Mouse (Mus musculus): ENCODE measurements around the gene Slc16a11. TPM values are rescaled to one million over a fixed set of nuclear protein-coding genes. Genes with fewer than 3 reads are reported as not detected.
"Not testable (repeated sequence)": the region's sequence is repeated elsewhere in the genome, so short reads cannot be mapped to it uniquely, and the experiment has no call there.

Slc16a11 gene
- total RNA-seq (2021), result 10 to 100 TPM; 33.9 to 37.1 TPM

DNA sequence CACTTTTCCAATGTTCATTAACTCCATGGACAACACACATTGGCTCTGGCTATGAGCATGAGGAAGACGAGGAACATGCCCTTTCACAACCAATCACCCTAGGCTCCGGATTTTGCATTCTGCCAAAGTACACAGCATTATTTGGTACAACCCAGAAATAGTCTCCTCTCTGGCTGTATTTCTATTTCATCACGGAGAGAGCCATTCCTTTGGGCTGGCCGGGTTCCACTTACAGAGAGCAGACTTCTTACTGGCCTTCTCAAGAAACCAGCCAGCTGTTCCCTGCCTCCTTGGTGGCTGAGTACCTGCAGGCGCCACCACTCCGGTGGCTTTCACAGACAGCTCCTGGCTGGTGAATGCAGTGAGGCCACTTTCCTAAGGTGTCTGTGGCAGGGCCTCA lies at the start of gene Slc16a11:
TSS of gene Slc16a11 (plus strand) at position 330 of the 400 bp plus-strand sequence.
- intact Hi-C loops (cut with DNase I), result loop anchor here (2.0 to 10.0 kb wide), 3 partner anchors 138 to 278 kb away; partner anchors contain the start of genes Asgr1 and Ybx2
- DNase-seq (ENCODE audit: extremely low spot score in 1 of 2, low spot score in 2 of 2), result no peak

DNA sequence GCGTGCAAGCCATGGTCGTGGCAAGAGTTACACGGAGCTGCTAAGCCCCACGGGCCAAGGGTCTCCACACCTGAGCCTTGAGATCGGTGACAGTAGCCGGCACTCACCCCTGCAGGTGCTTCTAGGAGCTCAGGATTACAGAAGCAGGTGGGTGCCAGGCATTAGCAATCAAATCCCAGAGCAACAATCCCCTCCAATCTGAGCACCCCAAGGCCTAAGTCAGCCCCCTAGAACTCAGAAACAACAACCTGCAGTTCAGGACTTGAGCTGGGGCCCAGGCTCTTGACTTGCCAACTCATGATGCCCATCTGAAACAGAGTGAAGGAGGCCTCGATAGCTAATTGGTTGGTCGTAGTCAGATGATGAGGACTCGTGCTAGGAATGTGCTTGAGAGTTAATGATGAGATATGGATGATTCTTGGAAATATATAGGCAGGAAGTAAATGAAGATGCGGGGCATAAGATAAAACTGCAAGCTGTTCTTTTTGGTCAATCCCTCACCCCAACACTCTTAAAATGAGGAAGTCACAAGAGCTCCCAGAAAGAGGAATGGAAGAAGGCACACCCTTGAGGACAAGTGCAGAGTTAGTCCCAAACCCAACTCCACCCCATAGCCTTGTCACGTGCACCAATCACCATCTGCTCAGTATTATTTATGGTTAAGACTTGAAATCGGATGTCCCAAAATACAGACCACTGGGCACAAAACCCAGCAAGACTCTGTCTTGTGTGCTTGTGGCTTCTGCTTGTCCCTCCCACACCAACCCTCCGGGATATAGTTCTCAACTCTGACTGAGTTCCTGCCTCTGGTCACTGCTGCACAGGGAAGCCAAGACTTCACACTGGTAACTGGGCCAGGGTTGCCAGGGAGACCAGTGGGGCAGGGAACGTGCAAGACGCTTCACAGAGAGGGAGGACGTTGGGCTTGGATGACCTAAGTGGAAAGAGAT lies 46.3 kb upstream of the Slc16a11 start:
- intact Hi-C loops (cut with DNase I), result no loop called here
- DNase-seq (ENCODE audit: extremely low spot score in 1 of 2, low spot score in 2 of 2), result no peak

DNA sequence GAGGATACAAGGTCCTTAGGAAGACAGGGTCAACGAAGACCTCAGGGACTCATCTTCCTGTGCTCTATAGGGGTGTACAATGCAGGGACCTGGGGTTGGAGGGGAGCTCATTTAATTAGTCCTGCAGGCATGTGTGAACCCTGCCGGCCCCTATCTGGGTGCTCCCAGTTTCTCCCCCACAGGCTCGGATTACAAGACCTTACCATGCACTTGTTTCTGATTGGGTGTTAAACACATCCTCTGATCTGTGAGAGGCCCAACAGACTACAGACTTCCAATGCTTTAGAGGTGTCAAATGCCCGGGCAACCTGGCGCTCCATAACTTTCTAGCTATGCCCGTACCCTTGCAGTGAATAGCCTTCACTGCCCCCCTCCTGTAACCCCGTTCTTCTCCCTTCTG lies 44.4 kb upstream of the Slc16a11 start:
- no peak for DNase-seq (ENCODE audit: extremely low spot score in 1 of 2, low spot score in 2 of 2)
- intact Hi-C loops (cut with DNase I), result no loop called here

DNA sequence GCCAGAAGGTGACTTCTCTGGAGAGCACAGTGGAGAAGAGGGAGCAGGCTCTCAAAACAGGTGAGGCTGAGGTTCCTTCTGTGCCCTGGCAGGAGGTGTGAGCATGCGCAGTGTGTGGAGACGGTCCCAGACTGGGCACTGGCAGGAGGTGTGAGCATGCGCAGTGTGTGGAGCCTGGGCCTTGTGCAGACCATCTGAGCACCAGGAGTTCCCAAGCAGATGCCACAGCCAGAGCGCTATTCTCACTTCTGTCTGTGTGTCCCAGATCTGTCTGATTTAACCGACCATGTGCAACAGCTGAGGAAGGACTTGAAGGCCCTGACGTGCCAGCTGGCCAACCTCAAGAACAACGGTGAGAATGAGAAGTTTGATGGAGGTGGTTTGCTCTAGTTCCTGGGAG lies 43.1 kb upstream of the Slc16a11 start:
- intact Hi-C loops (cut with DNase I); DNase-seq (ENCODE audit: extremely low spot score in 1 of 2, low spot score in 2 of 2): not testable (repeated sequence)

DNA sequence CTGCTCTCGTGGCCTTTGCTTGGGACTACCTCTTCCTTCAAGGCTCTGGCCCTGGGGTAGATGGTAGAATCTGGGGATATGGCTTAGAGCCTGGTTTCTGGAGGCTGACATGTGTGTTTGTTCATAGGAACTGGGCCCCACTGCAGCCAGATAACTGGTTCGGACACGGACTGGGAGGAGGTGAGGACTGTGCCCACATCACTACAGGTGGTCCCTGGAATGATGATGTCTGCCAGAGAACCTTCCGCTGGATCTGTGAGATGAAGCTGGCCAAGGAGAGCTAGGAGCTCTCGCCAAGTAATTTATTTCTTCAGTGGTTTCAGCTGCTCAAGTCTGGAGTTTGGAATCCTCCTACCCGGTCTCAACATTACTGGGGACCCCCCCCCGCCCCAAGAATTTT lies 42.3 kb upstream of the Slc16a11 start:
- no peak for DNase-seq (ENCODE audit: extremely low spot score in 1 of 2, low spot score in 2 of 2)
- intact Hi-C loops (cut with DNase I), result no loop called here

DNA sequence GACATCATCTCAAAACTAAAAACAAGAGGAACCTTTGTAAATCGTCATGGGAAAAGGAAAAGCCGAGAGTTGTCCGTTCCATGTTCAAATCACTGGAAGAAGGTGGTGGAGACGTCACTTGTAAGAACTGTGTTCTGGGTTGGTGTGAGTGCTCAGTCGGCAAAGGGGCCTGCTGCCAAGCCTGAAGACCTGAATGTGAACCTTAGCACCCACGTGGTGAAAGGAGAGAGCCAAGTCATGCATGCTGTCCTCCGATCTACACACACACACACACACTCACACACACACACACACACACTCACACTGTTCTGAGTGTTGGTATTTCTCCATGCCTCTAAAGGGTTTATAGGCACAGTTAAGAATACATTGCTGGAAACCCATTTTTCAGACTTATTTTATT lies 41.4 kb upstream of the Slc16a11 start:
- DNase-seq (ENCODE audit: extremely low spot score in 1 of 2, low spot score in 2 of 2), result no peak
- intact Hi-C loops (cut with DNase I), result no loop called here

DNA sequence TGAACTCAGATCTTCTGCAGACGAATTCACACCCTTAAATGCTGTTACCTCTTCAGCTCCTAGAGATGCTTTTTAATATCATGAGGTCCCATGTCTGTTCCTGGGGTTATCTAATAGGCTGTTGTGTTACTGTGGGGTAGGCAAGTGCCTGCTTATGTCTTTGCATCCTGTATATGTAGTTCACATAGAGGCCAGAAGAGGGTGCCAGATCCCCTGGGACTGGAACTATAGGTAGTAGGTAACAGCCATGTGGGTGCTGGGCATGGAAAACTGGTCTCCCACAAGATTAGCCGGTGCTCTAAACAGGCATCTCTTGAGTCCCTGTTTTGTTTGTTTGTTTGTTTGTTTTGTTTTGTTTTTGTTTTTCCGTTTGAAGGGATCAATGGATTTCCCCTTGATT lies 40.7 kb upstream of the Slc16a11 start:
- intact Hi-C loops (cut with DNase I), result no loop called here
- DNase-seq (ENCODE audit: extremely low spot score in 1 of 2, low spot score in 2 of 2), result no peak

DNA sequence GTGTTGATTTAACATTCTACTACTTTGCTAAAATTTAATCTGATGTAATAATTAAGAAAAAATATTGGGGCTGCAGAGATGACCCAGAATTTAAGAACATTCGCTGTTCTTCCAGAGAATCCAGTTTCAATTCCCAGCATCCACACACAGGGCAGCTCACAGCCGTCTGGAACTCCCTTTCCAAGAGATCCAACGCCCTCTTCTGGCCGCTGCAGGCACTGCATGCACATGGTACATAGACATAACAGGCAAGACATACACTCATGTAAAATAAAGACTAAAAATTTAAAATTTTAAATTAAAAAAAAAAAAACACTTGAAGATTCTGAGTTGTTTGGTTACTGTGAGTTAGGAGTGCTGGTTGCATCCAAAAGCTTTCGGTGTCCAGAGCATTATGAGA lies 40.3 kb upstream of the Slc16a11 start:
- no peak for DNase-seq (ENCODE audit: extremely low spot score in 1 of 2, low spot score in 2 of 2)
- intact Hi-C loops (cut with DNase I), result no loop called here

DNA sequence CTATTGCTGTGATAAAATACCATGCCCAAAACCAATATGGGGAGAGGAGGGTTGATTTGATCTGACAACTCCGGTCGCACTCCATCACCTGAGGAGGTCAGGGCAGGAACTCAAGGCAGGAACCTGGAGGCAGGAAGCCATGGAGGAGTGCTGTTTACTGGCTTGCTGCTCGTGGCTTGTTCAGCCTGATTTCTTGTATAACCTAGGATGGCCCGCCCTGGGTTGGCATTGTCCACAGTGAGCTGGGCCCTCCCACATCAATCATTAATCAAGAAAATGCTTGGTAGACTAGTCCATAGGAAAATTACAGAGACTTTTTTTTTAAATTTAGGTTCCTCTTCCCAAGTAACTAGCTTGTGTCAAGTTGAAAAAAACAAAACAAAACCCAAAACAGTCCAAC lies 38.1 kb upstream of the Slc16a11 start:
- intact Hi-C loops (cut with DNase I), result no loop called here
- no peak for DNase-seq (ENCODE audit: extremely low spot score in 1 of 2, low spot score in 2 of 2)

DNA sequence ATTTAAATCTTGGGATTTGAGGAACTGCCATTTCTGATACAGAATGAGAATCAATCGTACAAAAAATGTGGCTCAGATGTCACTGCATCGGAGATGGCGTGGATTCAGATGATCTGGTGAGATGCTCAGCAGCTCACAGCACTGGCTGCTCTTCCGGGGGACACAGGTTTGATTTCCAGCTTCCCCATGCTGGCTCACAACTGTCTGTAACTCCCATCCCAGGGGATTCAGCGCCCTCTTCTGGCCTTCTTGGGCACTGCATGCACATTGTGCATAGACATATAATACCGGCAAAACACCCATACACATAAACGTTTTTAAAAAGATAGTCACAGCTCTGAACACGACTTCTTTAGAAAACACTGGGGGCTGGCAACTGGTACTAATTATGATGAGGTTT lies 34.9 kb upstream of the Slc16a11 start:
- DNase-seq (ENCODE audit: extremely low spot score in 1 of 2, low spot score in 2 of 2), result no peak
- intact Hi-C loops (cut with DNase I), result loop anchor here (2.0 kb wide), 1 partner anchor 103 kb away; no protein-coding TSS in a partner anchor

DNA sequence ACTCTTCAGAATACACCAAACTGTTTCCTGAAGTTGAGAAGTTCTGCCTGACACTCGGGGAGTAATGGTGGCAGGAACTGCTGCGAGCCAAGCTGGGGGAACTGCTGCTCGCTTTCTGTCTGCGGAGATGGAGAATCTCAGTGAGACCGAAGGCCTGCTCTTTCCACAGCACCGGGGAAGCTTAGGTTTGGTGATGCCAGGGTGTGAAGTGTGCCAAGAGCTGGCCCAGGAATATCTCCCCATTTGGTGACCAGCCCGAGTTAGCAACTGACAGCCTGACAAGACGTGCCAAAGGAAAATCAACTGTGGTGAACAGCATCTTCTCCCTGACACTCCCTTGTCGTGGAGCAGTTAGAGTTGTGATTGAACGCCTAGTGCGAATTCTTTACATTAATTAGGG lies 34.2 kb upstream of the Slc16a11 start:
- intact Hi-C loops (cut with DNase I), result loop anchor here (2.0 kb wide), 1 partner anchor 104 kb away; no protein-coding TSS in a partner anchor
- DNase-seq (ENCODE audit: extremely low spot score in 1 of 2, low spot score in 2 of 2), result no peak

DNA sequence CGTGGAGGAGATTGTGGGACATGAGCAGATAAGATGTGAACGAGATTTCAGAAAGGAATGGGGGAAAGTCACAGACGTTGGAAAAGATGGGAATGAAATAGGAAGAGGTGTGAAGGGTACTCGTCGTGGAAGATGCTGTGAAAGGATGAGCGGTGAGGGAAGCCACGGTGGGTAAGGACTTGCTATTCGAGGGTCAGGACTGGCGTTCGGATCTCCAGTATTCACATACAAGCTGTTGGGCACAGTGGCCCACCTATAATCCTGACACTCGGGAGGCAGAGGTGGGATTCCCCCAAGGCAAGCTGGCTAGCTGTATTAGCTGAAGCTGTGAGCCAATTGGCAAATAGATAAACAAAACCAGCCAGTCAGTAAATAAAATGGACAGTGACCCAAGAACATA lies 33.8 kb upstream of the Slc16a11 start:
- DNase-seq (ENCODE audit: extremely low spot score in 1 of 2, low spot score in 2 of 2), result no peak
- intact Hi-C loops (cut with DNase I), result loop anchor here (2.0 kb wide), 1 partner anchor 104 kb away; no protein-coding TSS in a partner anchor

DNA sequence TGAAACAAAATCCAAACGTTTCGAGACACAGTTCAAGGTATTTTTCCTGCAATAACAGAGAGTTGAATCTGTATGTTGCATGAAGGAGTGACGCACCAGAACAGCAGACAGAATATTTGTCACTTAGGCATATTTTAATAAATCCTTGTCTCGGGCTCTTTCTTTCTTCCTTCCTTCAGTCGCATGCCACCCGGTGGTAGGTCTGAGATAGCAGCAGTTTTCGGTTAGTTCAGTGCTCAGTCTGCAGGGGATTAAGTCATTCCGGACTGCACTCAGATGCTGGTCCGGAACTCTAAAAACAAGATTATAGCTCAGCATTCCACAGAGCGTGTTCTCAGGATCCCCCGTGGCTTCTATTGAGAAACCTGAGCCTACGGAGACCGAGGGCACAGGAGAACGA lies 33.2 kb upstream of the Slc16a11 start:
- DNase-seq (ENCODE audit: extremely low spot score in 1 of 2, low spot score in 2 of 2), result peak in 1 of 2 experiments; percentile 40
- intact Hi-C loops (cut with DNase I), result loop anchor here (2.0 kb wide), 1 partner anchor 105 kb away; no protein-coding TSS in a partner anchor

DNA sequence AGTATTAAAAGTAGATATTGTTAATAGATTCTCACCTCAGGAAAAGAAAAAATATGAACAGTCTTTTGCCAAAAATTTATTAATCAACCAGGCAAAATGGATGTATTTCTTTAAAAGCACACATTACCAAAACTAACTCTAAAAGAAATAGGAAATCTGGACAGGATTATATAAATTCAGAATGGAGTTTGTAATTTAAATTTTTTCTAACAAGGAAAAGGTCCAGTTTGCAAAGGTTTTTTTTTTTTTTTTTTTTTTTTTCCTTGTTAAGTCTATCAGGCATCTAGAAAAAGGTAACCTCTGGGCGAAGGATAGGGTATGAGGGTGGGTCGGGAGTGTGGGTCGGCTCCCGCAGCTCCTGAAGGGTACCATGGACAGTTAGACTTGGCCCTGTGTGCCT lies 32.1 kb upstream of the Slc16a11 start:
- no peak for DNase-seq (ENCODE audit: extremely low spot score in 1 of 2, low spot score in 2 of 2)
- intact Hi-C loops (cut with DNase I), result no loop called here

DNA sequence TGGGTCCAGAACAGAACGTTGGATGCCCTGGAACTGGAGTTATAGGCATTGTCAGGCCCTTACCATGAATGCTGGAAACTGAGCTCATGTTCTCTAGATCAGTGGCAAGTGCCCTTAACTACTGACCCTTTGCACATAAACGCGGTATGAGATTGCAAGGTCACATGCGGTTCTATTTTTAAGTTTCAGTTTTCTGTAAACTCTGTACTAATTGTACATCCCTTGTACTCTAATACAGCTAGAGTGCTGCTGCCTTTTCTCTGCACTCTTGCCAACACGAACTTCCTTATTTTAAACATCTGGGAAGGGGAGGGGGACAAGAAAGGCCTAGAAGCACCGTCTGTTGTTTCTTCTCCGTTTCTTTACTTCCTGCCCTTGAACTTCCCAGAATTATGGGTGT lies 27.4 kb upstream of the Slc16a11 start:
- intact Hi-C loops (cut with DNase I), result no loop called here
- DNase-seq (ENCODE audit: extremely low spot score in 1 of 2, low spot score in 2 of 2), result no peak

DNA sequence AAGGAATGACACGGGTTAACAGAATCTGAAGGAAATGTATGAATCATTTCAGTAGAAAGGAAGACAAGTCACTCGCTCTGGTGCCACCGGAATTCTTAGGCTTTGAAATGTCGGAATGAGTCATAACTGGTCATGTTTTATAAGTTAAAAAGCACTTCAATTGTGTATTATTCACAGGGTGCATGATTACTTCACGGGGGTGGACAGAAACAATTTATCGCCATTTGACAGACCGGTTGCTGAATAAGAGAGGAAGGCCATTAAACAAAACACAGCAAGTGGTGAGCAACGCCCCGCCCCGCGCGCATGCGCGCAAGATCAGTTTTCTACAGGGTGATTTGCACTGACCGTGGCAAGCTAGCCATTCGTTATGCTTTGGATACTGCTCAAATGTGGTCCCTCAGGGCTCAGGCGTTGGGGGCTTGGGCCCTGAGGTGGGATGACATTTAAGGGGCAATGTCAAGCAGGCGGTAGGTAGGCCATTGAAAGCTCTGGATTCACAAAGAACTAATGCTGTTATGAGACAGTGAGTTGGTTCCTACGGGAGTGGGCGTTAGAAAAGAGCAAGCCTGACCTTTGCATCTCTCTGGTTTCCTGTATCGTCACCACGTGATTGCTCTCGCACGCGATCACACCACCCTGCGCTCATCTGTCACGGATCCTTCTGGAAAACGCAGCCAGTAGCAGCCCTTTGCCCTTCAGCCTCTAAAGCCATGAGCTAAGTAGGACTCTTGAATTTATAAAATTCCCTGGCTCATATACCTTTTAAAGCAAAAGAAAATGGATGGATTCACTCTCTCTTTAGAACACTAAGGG lies 23.0 kb upstream of the Slc16a11 start:
- DNase-seq (ENCODE audit: extremely low spot score in 1 of 2, low spot score in 2 of 2), result no peak
- intact Hi-C loops (cut with DNase I), result no loop called here

DNA sequence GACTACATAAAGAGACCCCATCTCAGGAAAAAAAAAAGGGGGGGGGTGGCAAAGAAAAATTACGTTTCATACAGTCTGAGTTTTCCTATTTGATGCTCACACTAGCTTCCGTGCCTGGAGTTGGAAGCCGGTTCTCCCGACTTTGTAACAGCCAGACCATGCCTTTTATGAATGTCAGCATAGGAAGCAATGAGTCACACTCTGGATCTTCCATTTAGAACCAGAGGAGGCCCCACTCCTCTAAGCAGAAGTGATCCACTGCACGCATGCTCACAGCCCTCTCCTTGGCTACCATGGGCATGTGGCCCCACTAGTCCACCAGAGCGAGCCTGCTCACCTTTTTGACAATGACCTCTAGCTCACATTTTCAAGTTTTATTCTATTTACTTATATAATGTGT lies 21.4 kb upstream of the Slc16a11 start:
- intact Hi-C loops (cut with DNase I), result no loop called here
- DNase-seq (ENCODE audit: extremely low spot score in 1 of 2, low spot score in 2 of 2), result no peak

DNA sequence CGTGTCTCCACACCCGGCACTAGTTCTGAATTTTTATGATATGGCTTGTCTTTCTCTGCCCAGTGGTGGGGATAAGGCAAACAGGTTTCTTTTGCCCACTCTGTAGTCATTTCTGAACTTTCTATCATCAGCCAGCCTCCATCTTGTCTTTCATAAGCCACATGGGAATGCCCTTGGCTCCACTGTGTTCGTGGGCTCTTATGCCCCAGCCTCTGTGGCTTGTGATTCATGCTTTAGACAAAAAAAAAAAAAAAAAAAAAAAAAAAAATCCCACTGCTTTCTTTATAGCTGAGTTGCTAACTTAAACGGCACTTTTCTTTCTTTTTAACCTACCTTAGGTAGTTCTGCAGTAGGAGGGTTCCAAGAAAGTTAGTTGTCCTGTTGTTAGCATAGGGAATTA lies 20.4 kb upstream of the Slc16a11 start:
- DNase-seq (ENCODE audit: extremely low spot score in 1 of 2, low spot score in 2 of 2), result no peak
- intact Hi-C loops (cut with DNase I), result no loop called here

DNA sequence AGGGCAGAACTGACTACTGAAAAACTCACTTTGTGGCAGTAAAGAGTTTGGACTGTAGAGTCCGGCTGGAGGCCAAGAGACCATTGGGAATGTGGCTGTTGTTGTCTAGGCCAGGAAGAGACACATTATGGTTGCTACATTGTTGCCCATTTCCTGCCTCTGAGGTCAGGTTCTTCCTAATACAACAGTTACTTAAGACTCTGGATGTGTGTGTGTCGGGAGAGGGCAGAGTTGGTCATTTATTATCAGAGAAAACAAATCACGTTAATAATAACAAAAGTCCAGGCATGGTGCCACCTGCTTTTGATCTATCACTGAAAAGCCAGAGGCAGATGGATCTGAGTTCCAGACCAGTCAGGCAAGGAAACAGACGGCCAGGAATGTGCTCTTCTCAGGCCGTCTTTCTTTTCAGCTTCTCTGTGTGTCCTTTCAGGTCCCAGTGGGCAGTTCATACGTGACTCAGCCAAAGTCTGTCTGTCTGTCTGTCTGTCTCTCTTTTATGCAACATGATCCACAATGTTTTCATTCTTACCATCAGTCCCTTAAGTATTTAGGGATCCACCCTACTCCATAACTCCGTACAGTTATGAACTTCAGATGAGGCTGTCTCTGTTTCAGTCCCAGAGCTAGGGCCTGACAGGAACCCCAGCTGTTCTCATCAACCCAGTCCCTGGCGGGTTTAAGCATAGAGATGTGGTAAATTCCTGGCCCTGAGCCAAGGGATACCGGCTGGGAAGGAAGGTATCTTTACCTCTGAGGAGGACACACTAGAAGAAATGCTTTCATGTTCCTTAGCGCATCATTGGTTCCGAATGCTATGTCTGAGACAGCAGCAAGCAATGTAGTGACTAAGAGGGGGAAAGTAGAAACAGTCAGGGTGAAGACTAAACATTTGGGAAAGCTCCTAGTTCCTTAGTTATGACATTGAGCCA lies 18.9 kb upstream of the Slc16a11 start:
- intact Hi-C loops (cut with DNase I), result no loop called here

More for the DNA sequence above, 18.9 kb upstream of the Slc16a11 start:
- DNase-seq (ENCODE audit: extremely low spot score in 1 of 2, low spot score in 2 of 2), result no peak
